Mouse (Mus musculus) testis, adult 10 weeks (tissue): Measurements from ENCODE around the gene Fzd1. TPM values are rescaled to one million over a fixed set of nuclear protein-coding genes. Genes with fewer than 3 reads are reported as not detected.

Source experiments
- polyA plus RNA-seq: library from polyadenylated mRNA; stranded (reverse); fragments of 350-450 nt; fragmentation: Illumina TruSeq; extraction: RNeasy Lipid Tissue Mini Kit (QIAGEN cat#74804); gene quantifications from one replicate; pipeline ENCODE4 v1.2.3, GENCODE M21; 2014; ENCODE audit warnings: low read depth, low replicate concordance

The Fzd1 gene
- polyA plus RNA-seq = 1.4 TPM

DNA sequence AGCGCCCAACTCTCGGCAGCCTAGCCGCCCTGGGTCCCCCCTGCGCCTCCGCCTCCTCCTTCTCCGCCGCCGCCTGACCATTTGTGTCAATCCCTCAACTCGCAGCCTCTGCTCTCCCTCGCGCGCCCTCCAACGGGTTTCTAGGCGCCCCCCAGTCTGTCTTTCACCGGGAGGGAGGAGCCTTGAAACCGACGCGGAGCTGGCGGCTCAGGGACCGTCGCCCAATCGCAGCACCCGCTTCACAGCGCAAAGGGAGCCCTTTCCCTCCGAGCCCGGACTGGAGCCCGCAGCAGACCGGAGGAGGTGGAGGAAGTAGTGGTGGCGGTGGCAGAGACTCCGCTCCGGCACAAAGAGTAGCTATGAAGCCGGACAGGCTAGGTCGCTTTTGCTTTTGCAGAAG, at the start of gene Fzd1:
Gene Fzd1 (minus strand): TSS at position 134 of the 400 bp plus-strand sequence.

